Mouse (Mus musculus) thymus, adult 2 months (tissue): ENCODE data around the gene Glycam1. TPM values are rescaled to one million over a fixed set of nuclear protein-coding genes. Genes with fewer than 3 reads are reported as not detected.
"Not testable (repeated sequence)": the region's sequence is repeated elsewhere in the genome, so short reads cannot be mapped to it uniquely, and the experiment has no call there.

ENCODE experiments used
- DNase-seq: peaks from one replicate; pipeline ENCODE4 v3.0.0; 2021
- H3K27ac ChIP-seq: fragments of 200-500 bp; 2 replicates; pipeline ENCODE4 v1.5.1; 2012; ENCODE audit warnings: low read length, control low read depth; ENCODE audit not compliant: control insufficient read depth, insufficient read depth
- H3K27me3 ChIP-seq: fragments of 200-500 bp; 2 replicates; pipeline ENCODE4 v1.6.1; 2012; ENCODE audit warnings: mild to moderate bottlenecking, low read length, moderate library complexity, mixed read lengths; ENCODE audit not compliant: control insufficient read depth, insufficient read depth
- H3K36me3 ChIP-seq: fragments of 200-500 bp; 2 replicates; pipeline ENCODE4 v1.6.1; 2012; ENCODE audit warnings: mild to moderate bottlenecking, low read length, moderate library complexity; ENCODE audit not compliant: control insufficient read depth, insufficient read depth
- H3K4me1 ChIP-seq: fragments of 200-500 bp; replicated peaks from 2 replicates; pipeline ENCODE4 v1.6.1; 2012; ENCODE audit warnings: low read length; ENCODE audit not compliant: control insufficient read depth, insufficient read depth
- H3K4me3 ChIP-seq: fragments of 200-500 bp; 2 replicates; pipeline ENCODE4 v1.5.1; 2012; ENCODE audit warnings: mild to moderate bottlenecking, low read length, control low read depth, moderate library complexity; ENCODE audit not compliant: control insufficient read depth, insufficient read depth
- CTCF ChIP-seq: fragments of 200-500 bp; IDR thresholded peaks from 2 replicates; pipeline ENCODE4 v1.5.1; 2012; ENCODE audit warnings: mild to moderate bottlenecking, control low read depth, low read length, moderate library complexity, borderline replicate concordance; ENCODE audit not compliant: control insufficient read depth, poor library complexity, insufficient read depth; ENCODE audit errors: extremely low read depth
- POLR2A ChIP-seq: fragments of 200-500 bp; IDR thresholded peaks from 2 replicates; pipeline ENCODE4 v1.6.1; 2012; ENCODE audit warnings: mild to moderate bottlenecking, low read length, control low read depth, moderate library complexity; ENCODE audit not compliant: control insufficient read depth, poor library complexity, insufficient read depth; ENCODE audit errors: extremely low read depth
- WGBS: fragments of 180-500 bp; shearing (Covaris S2); methylation state at CpG from one replicate; pipeline ENCODE4 v1.1.7; 2018; 5-methylcytosine and 5-hydroxymethylcytosine counted together
- polyA plus RNA-seq: library from polyadenylated mRNA; depleted of rRNA; stranded (reverse); fragments of >200 nt; gene quantifications from 2 replicates; pipeline ENCODE4 v1.2.3, GENCODE M21; 2012; rRNA removed

The Glycam1 gene
- polyA plus RNA-seq, result 32.0 TPM in 1 of 2 replicates, not detected in the other

DNA sequence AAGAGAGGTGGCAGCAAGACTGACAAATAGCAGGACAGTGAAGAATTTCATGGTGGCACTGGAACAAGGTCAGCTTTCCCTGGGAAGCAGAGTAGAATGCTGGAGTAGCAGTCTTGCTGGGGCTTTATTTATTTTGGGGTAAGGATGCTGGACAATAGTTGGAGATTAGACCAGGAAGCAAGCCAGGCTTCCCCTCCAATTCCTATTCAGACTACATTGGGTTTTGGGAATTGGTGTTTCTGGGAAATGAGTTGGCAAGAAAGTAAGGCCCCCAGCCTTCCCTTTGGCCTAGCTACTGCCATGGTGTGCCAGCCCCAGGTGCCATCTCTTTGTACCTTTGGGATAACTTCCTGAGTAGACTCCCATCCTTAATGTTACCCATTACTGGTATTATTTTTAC is at the start of gene Glycam1:
Gene Glycam1, minus strand, starts transcription at position 101 of the 400 bp plus-strand sequence.
- TF ChIP-seq CTCF (no peak), POLR2A (no peak)
- no peak for DNase-seq
- Histone ChIP-seq H3K36me3 (no peaks in the 10 kb centered on the region), H3K27ac (no peak within 1 kb of the TSS), H3K4me3 (no peak within 1 kb of the TSS), H3K27me3 (no peaks in the 10 kb centered on the region), H3K4me1 (no peaks in the 10 kb centered on the region)

DNA sequence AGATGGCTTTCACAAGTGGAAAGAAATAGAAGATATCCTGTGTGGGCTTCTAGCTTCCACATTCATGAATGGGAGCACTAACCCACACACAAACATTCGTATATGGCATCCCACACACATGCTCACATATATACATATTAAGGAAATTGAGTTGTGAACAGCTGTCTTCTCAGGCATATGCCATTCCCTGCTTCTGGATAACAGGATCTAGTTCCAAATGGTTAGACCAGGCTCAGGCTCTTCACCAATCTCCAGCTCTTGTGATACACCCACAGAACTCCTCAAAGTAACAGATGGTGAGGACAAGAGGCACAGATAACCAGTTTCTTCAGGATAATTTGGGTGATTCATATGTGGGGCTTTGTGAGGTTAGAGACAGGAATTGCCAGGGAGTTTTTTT is 39.6 kb upstream of the Glycam1 start:
- no peaks in the 10 kb centered on the region for H3K4me1 ChIP-seq
- TF ChIP-seq POLR2A, result no peak
- no peak for TF ChIP-seq CTCF
- DNase-seq, result no peak
- H3K27me3 ChIP-seq, result no peaks in the 10 kb centered on the region
- 83% methylated on average over 1 of the region's 1 CpGs for WGBS
- H3K36me3 ChIP-seq, result no peaks in the 10 kb centered on the region
- no peak overlapping the region for H3K27ac ChIP-seq
- H3K4me3 ChIP-seq, result no peak overlapping the region

- TF ChIP-seq CTCF, result no peak
Observed at GRCm38 (mm10) chr15:103590779-103591178, 25.9 kb upstream of the Glycam1 start.

GRCm38 (mm10) chr15:103587752-103588151 is 22.9 kb upstream of the Glycam1 start:
- H3K4me1 ChIP-seq, H3K27me3 ChIP-seq, H3K36me3 ChIP-seq, H3K4me3 ChIP-seq, H3K27ac ChIP-seq, DNase-seq: not testable (repeated sequence)
- 70% methylated on average over 4 of the region's 4 CpGs for WGBS

More at GRCm38 (mm10) chr15:103590779-103591178, 25.9 kb upstream of the Glycam1 start:
- 94% methylated on average over 2 of the region's 2 CpGs for WGBS
- Histone ChIP-seq H3K4me3 (no peak overlapping the region), H3K27ac (no peak overlapping the region), H3K36me3 (no peaks in the 10 kb centered on the region), H3K27me3 (no peaks in the 10 kb centered on the region), H3K4me1 (no peaks in the 10 kb centered on the region)
- DNase-seq, result no peak

- no peak overlapping the region for H3K27ac ChIP-seq
- no peaks in the 10 kb centered on the region for H3K36me3 ChIP-seq
- 94% methylated on average over 2 of the region's 2 CpGs for WGBS
- DNase-seq, result no peak
- no peak overlapping the region for H3K4me3 ChIP-seq
- no peak for TF ChIP-seq POLR2A
- no peak for TF ChIP-seq CTCF
- H3K4me1 ChIP-seq, result no peaks in the 10 kb centered on the region
- no peaks in the 10 kb centered on the region for H3K27me3 ChIP-seq
Observed at GRCm38 (mm10) chr15:103585876-103586275, 21.0 kb upstream of the Glycam1 start.

- peak; percentile 36 for DNase-seq
- no peak overlapping the region for H3K27ac ChIP-seq
- TF ChIP-seq CTCF (no peak), POLR2A (no peak)
- no peak overlapping the region for H3K4me3 ChIP-seq
- no peaks in the 10 kb centered on the region for H3K27me3 ChIP-seq
- no peaks in the 10 kb centered on the region for H3K4me1 ChIP-seq
- 51% methylated on average over 3 of the region's 3 CpGs for WGBS
- H3K36me3 ChIP-seq, result no peaks in the 10 kb centered on the region
Observed at GRCm38 (mm10) chr15:103552096-103552690, 12.7 kb downstream of the Glycam1 start.

DNA sequence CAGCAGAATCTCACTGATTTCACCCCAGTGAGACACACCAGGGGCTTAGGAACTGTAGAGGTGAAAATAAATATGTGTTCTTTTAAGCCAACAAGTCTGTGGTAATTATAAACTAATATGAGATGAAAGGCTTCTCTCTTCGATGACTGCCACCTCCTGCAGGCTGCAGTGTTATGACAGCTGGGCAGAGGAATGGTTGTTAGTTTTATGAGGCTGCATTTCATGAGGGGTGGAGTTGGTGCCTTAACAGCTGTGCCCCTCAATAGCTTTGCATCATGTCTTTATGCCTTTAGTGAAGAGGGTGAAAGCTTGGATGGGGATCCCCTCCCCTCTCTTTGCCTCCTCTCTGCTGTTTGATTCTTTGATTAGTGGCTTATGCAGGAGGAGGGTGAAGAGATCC is 13.8 kb downstream of the Glycam1 start:
- DNase-seq, result no peak
- WGBS, result 18% methylated on average over 1 of the region's 1 CpGs
- H3K4me1 ChIP-seq, result no peaks in the 10 kb centered on the region
- H3K4me3 ChIP-seq, result no peak overlapping the region
- H3K27ac ChIP-seq, result no peak overlapping the region
- TF ChIP-seq POLR2A, result no peak
- TF ChIP-seq CTCF, result no peak
- no peaks in the 10 kb centered on the region for H3K36me3 ChIP-seq
- no peaks in the 10 kb centered on the region for H3K27me3 ChIP-seq
